Mouse (Mus musculus) myocyte (in vitro differentiated cells): Measurements from ENCODE around the gene Ing4.

Experiments
- CEBPB ChIP-seq: IDR thresholded peaks from 2 replicates; pipeline ENCODE4 v1.6.1; 2011; ENCODE audit warnings: mild to moderate bottlenecking, moderate library complexity; ENCODE audit not compliant: poor library complexity, insufficient read depth, severe bottlenecking
- E2F4 ChIP-seq: IDR thresholded peaks from one replicate; pipeline ENCODE4 v1.6.1; 2011; ENCODE audit warnings: mild to moderate bottlenecking, control low read depth, moderate library complexity; ENCODE audit not compliant: insufficient read depth
- MAX ChIP-seq: IDR thresholded peaks from one replicate; pipeline ENCODE4 v1.6.1; 2011; ENCODE audit warnings: low read depth, mild to moderate bottlenecking, control low read depth
- MYOD1 ChIP-seq, 3 experiments: IDR thresholded peaks; one replicate each; pipeline ENCODE4 v1.6.1; 2011; ENCODE audit warnings: control low read depth in 2 of 3, low read depth in 2 of 3, mild to moderate bottlenecking in 2 of 3, moderate library complexity in 1 of 3; ENCODE audit not compliant: insufficient read length in 2 of 3, control insufficient read depth in 1 of 3
- MYOG ChIP-seq, 3 experiments: IDR thresholded peaks; one replicate each; pipeline ENCODE4 v1.6.1; 2011; ENCODE audit warnings: control low read depth in 2 of 3, low read depth in 2 of 3, mild to moderate bottlenecking in 2 of 3; ENCODE audit not compliant: insufficient read length in 2 of 3, control insufficient read depth in 1 of 3, insufficient read depth in 1 of 3
- POLR2A ChIP-seq: IDR thresholded peaks from one replicate; pipeline ENCODE4 v1.6.1; 2011; ENCODE audit warnings: low read depth, mild to moderate bottlenecking, control low read depth, moderate library complexity; ENCODE audit not compliant: insufficient read length
- POLR2AphosphoS2 ChIP-seq: IDR thresholded peaks from one replicate; pipeline ENCODE4 v1.6.1; 2011; ENCODE audit warnings: low read depth, control low read depth; ENCODE audit not compliant: insufficient read length
- REST ChIP-seq: IDR thresholded peaks from one replicate; pipeline ENCODE4 v1.6.1; 2011; ENCODE audit warnings: mild to moderate bottlenecking, control low read depth, moderate library complexity; ENCODE audit not compliant: insufficient read depth, insufficient read length
- SRF ChIP-seq: IDR thresholded peaks from one replicate; pipeline ENCODE4 v1.6.1; 2011; ENCODE audit warnings: low read depth; ENCODE audit not compliant: control insufficient read depth, insufficient read length
- TCF12 ChIP-seq: IDR thresholded peaks from one replicate; pipeline ENCODE4 v1.6.1; 2011; ENCODE audit warnings: mild to moderate bottlenecking, control low read depth; ENCODE audit not compliant: poor library complexity, insufficient read depth, severe bottlenecking
- TCF3 ChIP-seq: IDR thresholded peaks from one replicate; pipeline ENCODE4 v1.6.1; 2011; ENCODE audit warnings: low read depth, control low read depth; ENCODE audit not compliant: insufficient read length
- USF1 ChIP-seq: IDR thresholded peaks from one replicate; pipeline ENCODE4 v1.6.1; 2011; ENCODE audit warnings: low read depth, mild to moderate bottlenecking, control low read depth, moderate library complexity

DNA sequence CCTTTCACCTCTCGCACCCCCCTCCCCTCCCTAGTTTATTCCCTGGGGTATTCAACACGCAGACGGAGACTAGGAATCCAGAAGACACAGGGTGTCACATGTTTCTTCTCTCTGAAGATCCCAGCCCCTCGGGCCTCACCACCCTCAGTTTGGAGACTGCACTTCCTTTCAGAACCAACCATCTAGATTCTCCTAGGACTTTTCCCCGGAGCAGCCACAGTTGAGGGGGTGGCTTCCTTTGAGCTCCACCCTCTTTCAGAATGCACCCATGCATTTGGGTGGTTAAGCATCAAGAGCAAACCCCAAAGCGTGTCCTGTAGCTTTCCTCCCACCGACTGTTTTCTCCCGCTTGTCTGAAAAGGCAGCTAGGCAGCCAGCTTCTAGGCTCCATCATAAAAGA, 41.5 kb upstream of the Ing4 start:
- no peak for TF ChIP-seq POLR2A
- TF ChIP-seq TCF12, result no peak
- TF ChIP-seq E2F4, result no peak
- TF ChIP-seq USF1, result no peak
- TF ChIP-seq MAX, result no peak
- no peak for TF ChIP-seq CEBPB
- TF ChIP-seq MYOG (IDR thresholded peaks at IDR 0.05; ENCODE audit: control insufficient read depth in 1 of 3, insufficient read depth in 1 of 3, insufficient read length in 2 of 3, low read depth in 2 of 3), result no peak
- no peak for TF ChIP-seq POLR2AphosphoS2
- no peak for TF ChIP-seq SRF
- TF ChIP-seq TCF3, result no peak
- TF ChIP-seq REST, result no peak
- no peak for TF ChIP-seq MYOD1 (IDR thresholded peaks at IDR 0.05; ENCODE audit: control insufficient read depth in 1 of 3, insufficient read length in 2 of 3, low read depth in 2 of 3)
